Mouse (Mus musculus) small intestine, adult 2 months (tissue): ENCODE measurements at regions not wholly inside any gene's neighbourhood (a gene's known extent, or its start where the extent isn't known, plus 50 kb on each side); places are given as distances from the start of the nearest gene placed in this dataset.

Experiments
- CTCF ChIP-seq: fragments of 200-500 bp; IDR thresholded peaks from 2 replicates; pipeline ENCODE4 v1.5.1; 2012; ENCODE audit warnings: low read depth, mild to moderate bottlenecking, control low read depth, inconsistent platforms, low read length, moderate library complexity, mixed read lengths; ENCODE audit not compliant: insufficient replicate concordance, insufficient read length; ENCODE audit errors: extremely low read depth
- POLR2A ChIP-seq: fragments of 200-500 bp; IDR thresholded peaks from 2 replicates; pipeline ENCODE4 v1.6.1; 2012; ENCODE audit warnings: low read depth, mild to moderate bottlenecking, control low read depth, inconsistent platforms, low read length, moderate library complexity

DNA sequence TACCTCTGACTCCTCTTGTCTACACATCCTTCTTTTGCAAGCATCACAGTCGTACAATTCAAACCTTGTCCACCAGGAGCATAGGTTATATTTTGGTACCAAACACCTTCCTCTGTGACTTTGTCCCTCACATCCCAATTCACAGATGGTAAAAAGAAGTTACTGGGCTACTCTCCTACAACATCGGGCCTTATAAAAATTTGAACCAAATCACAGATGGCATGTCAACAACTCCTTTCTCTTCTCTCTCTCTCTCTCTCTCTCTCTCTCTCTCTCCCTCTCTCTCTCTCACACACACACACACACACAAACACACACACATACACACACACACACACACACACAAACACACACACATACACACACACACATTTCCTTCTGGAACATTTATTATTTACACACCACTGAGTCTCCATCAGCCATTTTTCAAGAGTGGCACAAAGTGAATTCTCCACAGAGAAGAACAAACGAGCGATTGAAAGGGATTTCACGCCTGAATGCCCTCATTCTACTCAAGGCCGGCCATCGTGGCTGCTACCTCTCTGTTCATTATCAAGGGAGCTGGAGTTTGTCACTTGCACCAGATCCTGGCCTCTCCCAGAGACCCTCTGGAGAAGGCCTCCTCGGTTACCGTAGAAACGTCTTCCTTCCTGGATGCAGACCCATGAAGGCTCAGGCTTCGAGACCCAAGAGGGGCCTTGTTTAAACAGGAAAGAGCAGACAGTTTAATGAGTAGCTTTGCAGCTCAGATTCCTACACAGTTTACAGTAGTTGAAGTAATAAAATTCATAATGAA lies 314.7 kb upstream of the Gm12728 start:
- TF ChIP-seq CTCF: no peak
- no peak for TF ChIP-seq POLR2A
